Mouse (Mus musculus) lung, adult 2 months (tissue): ENCODE measurements around the gene Dpf3.

Experiments used
- CTCF ChIP-seq: fragments of 200-500 bp; IDR thresholded peaks from 2 replicates; pipeline ENCODE4 v1.5.1; 2011; ENCODE audit warnings: mild to moderate bottlenecking, low read length, control low read depth; ENCODE audit not compliant: insufficient read depth
- POLR2A ChIP-seq: fragments of 200-500 bp; IDR thresholded peaks from 2 replicates; pipeline ENCODE4 v1.6.1; 2011; ENCODE audit warnings: low read depth, mild to moderate bottlenecking, control low read depth, low read length, borderline replicate concordance; ENCODE audit errors: extremely low read depth

- no peak for TF ChIP-seq POLR2A
- no peak for TF ChIP-seq CTCF
These were observed 63.3 kb downstream of the Dpf3 start for GRCm38 (mm10) chr12:83424086-83424719.
